Mouse (Mus musculus) cerebellum, adult 9-10 months (tissue): ENCODE results near the gene Vpreb3.

ENCODE experiments used
- DNase-seq: peaks from one replicate; pipeline ENCODE4 v3.0.0; 2022

Gene Vpreb3

GRCm38 (mm10) chr10:75932891-75933290 lies 10.0 kb upstream of the Vpreb3 start, which contains the start of gene Chchd10:
Gene Chchd10 (plus strand): TSS chr10:75933130.
- DNase-seq = no peak

- no peak for DNase-seq
Observed at GRCm38 (mm10) chr10:75934991-75935390, 7.9 kb upstream of the Vpreb3 start.

- peak; percentile 90 for DNase-seq
Observed at GRCm38 (mm10) chr10:75935680-75936541, 6.9 kb upstream of the Vpreb3 start, which contains the start of gene Mmp11. Gene Mmp11 (minus strand): TSS chr10:75936496.

- no peak for DNase-seq
Observed at GRCm38 (mm10) chr10:75936909-75937667, 5.8 kb upstream of the Vpreb3 start.

- no peak for DNase-seq
Observed at GRCm38 (mm10) chr10:75937851-75938643, 4.8 kb upstream of the Vpreb3 start.

- DNase-seq = no peak
Observed at GRCm38 (mm10) chr10:75939481-75940234, 3.2 kb upstream of the Vpreb3 start.

- DNase-seq = no peak
Observed at GRCm38 (mm10) chr10:75940520-75940919, 2.3 kb upstream of the Vpreb3 start, which contains the start of gene Gm867. Gene Gm867 (minus strand): TSS chr10:75940672.

GRCm38 (mm10) chr10:75941042-75941824 lies 1.6 kb upstream of the Vpreb3 start:
- no peak for DNase-seq

- DNase-seq = no peak
Observed at GRCm38 (mm10) chr10:75944066-75944772, 1.4 kb downstream of the Vpreb3 start.

- DNase-seq = no peak
Observed at GRCm38 (mm10) chr10:75945213-75945612, 2.4 kb downstream of the Vpreb3 start.

GRCm38 (mm10) chr10:75945896-75946295 lies 3.0 kb downstream of the Vpreb3 start:
- DNase-seq = no peak

GRCm38 (mm10) chr10:75948079-75948478 lies 5.2 kb downstream of the Vpreb3 start:
- DNase-seq = no peak

GRCm38 (mm10) chr10:75949053-75950045 lies 6.5 kb downstream of the Vpreb3 start:
- no peak for DNase-seq

GRCm38 (mm10) chr10:75950791-75951210 lies 7.9 kb downstream of the Vpreb3 start:
- no peak for DNase-seq

- DNase-seq = peak; percentile 81
Observed at GRCm38 (mm10) chr10:75951424-75952050, 8.7 kb downstream of the Vpreb3 start.

- no peak for DNase-seq
Observed at GRCm38 (mm10) chr10:75954381-75954811, 11.5 kb downstream of the Vpreb3 start, which contains the start of gene Gm5134. Gene Gm5134 (plus strand): TSS chr10:75954514.

- DNase-seq = no peak
Observed at GRCm38 (mm10) chr10:75973846-75974245, 31.0 kb downstream of the Vpreb3 start.

GRCm38 (mm10) chr10:75975216-75975615 lies 32.4 kb downstream of the Vpreb3 start:
- peak; percentile 57 for DNase-seq
